Mouse (Mus musculus): ENCODE data around the gene St6galnac5. TPM values are rescaled to one million over a fixed set of nuclear protein-coding genes. Genes with fewer than 3 reads are reported as not detected.

The St6galnac5 gene
- polyA plus RNA-seq, 1 experiment from 2014 or later, result 0.66 TPM

GRCm38 (mm10) chr3:152898906-152899305 lies 83.1 kb downstream of the St6galnac5 start:
- no peaks in the 10 kb centered on the region for H3K9me3 ChIP-seq (replicated peaks)

GRCm38 (mm10) chr3:152897196-152897595 lies 84.8 kb downstream of the St6galnac5 start:
- Histone ChIP-seq H3K4me3 (no peak overlapping the region), H3K27me3 (ENCODE audit: low read depth, poor library complexity, severe bottlenecking) (no peaks in the 10 kb centered on the region), H3K27ac (no peak overlapping the region), H3K9me3 (replicated peaks) (no peaks in the 10 kb centered on the region), H3K4me1 (no peaks in the 10 kb centered on the region), H3K36me3 (no peaks in the 10 kb centered on the region)
- WGBS, result 85% methylated on average over 5 of the region's 5 CpGs
- no peak for DNase-seq (ENCODE audit: low spot score)

More at GRCm38 (mm10) chr3:152898906-152899305, 83.1 kb downstream of the St6galnac5 start:
- no peak for DNase-seq (ENCODE audit: low spot score)
- no peak overlapping the region for H3K4me3 ChIP-seq
- WGBS, result 93% methylated on average over 9 of the region's 9 CpGs
- H3K4me1 ChIP-seq, result no peaks in the 10 kb centered on the region
- no peak overlapping the region for H3K27ac ChIP-seq
- no peaks in the 10 kb centered on the region for H3K27me3 ChIP-seq (ENCODE audit: low read depth, poor library complexity, severe bottlenecking)
- no peaks in the 10 kb centered on the region for H3K36me3 ChIP-seq

- H3K4me1 ChIP-seq, result no peaks in the 10 kb centered on the region
- no peak for DNase-seq (ENCODE audit: low spot score)
- H3K27ac ChIP-seq, result no peak overlapping the region
- H3K9me3 ChIP-seq (replicated peaks), result no peaks in the 10 kb centered on the region
- H3K27me3 ChIP-seq (ENCODE audit: low read depth, poor library complexity, severe bottlenecking), result no peaks in the 10 kb centered on the region
- no peak overlapping the region for H3K4me3 ChIP-seq
- 78% methylated on average over 3 of the region's 3 CpGs for WGBS
- no peaks in the 10 kb centered on the region for H3K36me3 ChIP-seq
Observed at GRCm38 (mm10) chr3:152896111-152896510, 85.9 kb downstream of the St6galnac5 start.

GRCm38 (mm10) chr3:152894935-152895334 lies 87.1 kb downstream of the St6galnac5 start:
- Histone ChIP-seq H3K4me3 (no peak overlapping the region), H3K27ac (no peak overlapping the region), H3K4me1 (no peaks in the 10 kb centered on the region), H3K27me3 (ENCODE audit: low read depth, poor library complexity, severe bottlenecking) (no peaks in the 10 kb centered on the region), H3K36me3 (no peaks in the 10 kb centered on the region), H3K9me3 (replicated peaks) (no peaks in the 10 kb centered on the region)
- DNase-seq (ENCODE audit: low spot score), result no peak
- 67% methylated on average over 4 of the region's 4 CpGs for WGBS

- Histone ChIP-seq H3K9me3 (replicated peaks) (no peaks in the 10 kb centered on the region), H3K4me3 (no peak overlapping the region), H3K27ac (no peak overlapping the region), H3K36me3 (no peaks in the 10 kb centered on the region), H3K27me3 (ENCODE audit: low read depth, poor library complexity, severe bottlenecking) (no peaks in the 10 kb centered on the region), H3K4me1 (no peaks in the 10 kb centered on the region; the same call in 1 of the 2 replicates)
- WGBS, result 81% methylated on average over 7 of the region's 7 CpGs
- DNase-seq (ENCODE audit: low spot score), result no peak
Observed at GRCm38 (mm10) chr3:152888116-152888515, 93.9 kb downstream of the St6galnac5 start.

- Histone ChIP-seq H3K27ac (no peak overlapping the region), H3K4me1 (no peaks in the 10 kb centered on the region; the same call in 1 of the 2 replicates), H3K9me3 (replicated peaks) (no peaks in the 10 kb centered on the region), H3K4me3 (no peak overlapping the region), H3K27me3 (ENCODE audit: low read depth, poor library complexity, severe bottlenecking) (no peaks in the 10 kb centered on the region), H3K36me3 (no peaks in the 10 kb centered on the region)
- no peak for DNase-seq (ENCODE audit: low spot score)
Observed at GRCm38 (mm10) chr3:152886749-152887148, 95.3 kb downstream of the St6galnac5 start.

GRCm38 (mm10) chr3:152883556-152883955 lies 98.5 kb downstream of the St6galnac5 start:
- 89% methylated on average over 3 of the region's 3 CpGs for WGBS
- Histone ChIP-seq H3K4me1 (no peaks in the 10 kb centered on the region; the same call in 1 of the 2 replicates), H3K27me3 (ENCODE audit: low read depth, poor library complexity, severe bottlenecking) (no peaks in the 10 kb centered on the region)

GRCm38 (mm10) chr3:152881706-152882105 lies 100.3 kb downstream of the St6galnac5 start:
- 89% methylated on average over 4 of the region's 4 CpGs for WGBS
- Histone ChIP-seq H3K27me3 (ENCODE audit: low read depth, poor library complexity, severe bottlenecking) (no peaks in the 10 kb centered on the region), H3K9me3 (replicated peaks) (no peaks in the 10 kb centered on the region), H3K4me1 (no peaks in the 10 kb centered on the region; the same call in 1 of the 2 replicates), H3K4me3 (no peak overlapping the region), H3K27ac (no peak overlapping the region), H3K36me3 (no peaks in the 10 kb centered on the region)
- DNase-seq (ENCODE audit: low spot score), result no peak

More at GRCm38 (mm10) chr3:152883556-152883955, 98.5 kb downstream of the St6galnac5 start:
- Histone ChIP-seq H3K9me3 (replicated peaks) (no peaks in the 10 kb centered on the region), H3K4me3 (no peak overlapping the region), H3K27ac (no peak overlapping the region), H3K36me3 (no peaks in the 10 kb centered on the region)
- DNase-seq (ENCODE audit: low spot score), result no peak

GRCm38 (mm10) chr3:152880121-152880835 lies 101.8 kb downstream of the St6galnac5 start:
- no peak overlapping the region for H3K27ac ChIP-seq
- no peaks in the 10 kb centered on the region; the same call in 1 of the 2 replicates for H3K4me1 ChIP-seq
- no peak for DNase-seq (ENCODE audit: low spot score)
- no peaks in the 10 kb centered on the region for H3K9me3 ChIP-seq (replicated peaks)
- 68% methylated on average over 15 of the region's 15 CpGs for WGBS
- no peaks in the 10 kb centered on the region for H3K27me3 ChIP-seq (ENCODE audit: low read depth, poor library complexity, severe bottlenecking)
- no peaks in the 10 kb centered on the region for H3K36me3 ChIP-seq
- H3K4me3 ChIP-seq, result no peak overlapping the region

- Histone ChIP-seq H3K4me3 (no peak overlapping the region), H3K27ac (no peak overlapping the region), H3K4me1 (peaks cover 6% of the 10 kb centered on the region), H3K36me3 (no peaks in the 10 kb centered on the region), H3K27me3 (ENCODE audit: low read depth, poor library complexity, severe bottlenecking) (no peaks in the 10 kb centered on the region), H3K9me3 (replicated peaks) (no peaks in the 10 kb centered on the region)
- 84% methylated on average over 6 of the region's 6 CpGs for WGBS
- no peak for DNase-seq (ENCODE audit: low spot score)
Observed at GRCm38 (mm10) chr3:152875723-152876290, 106.2 kb downstream of the St6galnac5 start.

- Histone ChIP-seq H3K36me3 (no peaks in the 10 kb centered on the region), H3K4me1 (peaks cover 6% of the 10 kb centered on the region), H3K27ac (no peak overlapping the region), H3K9me3 (replicated peaks) (no peaks in the 10 kb centered on the region), H3K27me3 (ENCODE audit: low read depth, poor library complexity, severe bottlenecking) (no peaks in the 10 kb centered on the region), H3K4me3 (no peak overlapping the region)
- DNase-seq (ENCODE audit: low spot score), result no peak
- 88% methylated on average over 17 of the region's 17 CpGs for WGBS
Observed at GRCm38 (mm10) chr3:152874431-152875355, 107.4 kb downstream of the St6galnac5 start.

- DNase-seq (ENCODE audit: low spot score), result no peak
- no peaks in the 10 kb centered on the region for H3K36me3 ChIP-seq
- WGBS, result 78% methylated on average over 6 of the region's 6 CpGs
- peaks cover 6% of the 10 kb centered on the region for H3K4me1 ChIP-seq
- H3K4me3 ChIP-seq, result no peak overlapping the region
- H3K9me3 ChIP-seq (replicated peaks), result no peaks in the 10 kb centered on the region
- no peaks in the 10 kb centered on the region for H3K27me3 ChIP-seq (ENCODE audit: low read depth, poor library complexity, severe bottlenecking)
- H3K27ac ChIP-seq, result no peak overlapping the region
Observed at GRCm38 (mm10) chr3:152872596-152872995, 109.5 kb downstream of the St6galnac5 start.

- Histone ChIP-seq H3K27me3 (ENCODE audit: low read depth, poor library complexity, severe bottlenecking) (no peaks in the 10 kb centered on the region), H3K4me3 (no peak overlapping the region), H3K9me3 (replicated peaks) (no peaks in the 10 kb centered on the region), H3K36me3 (no peaks in the 10 kb centered on the region), H3K27ac (no peak overlapping the region), H3K4me1 (peaks cover 6% of the 10 kb centered on the region)
- DNase-seq (ENCODE audit: low spot score), result no peak
- WGBS, result 83% methylated on average over 12 of the region's 12 CpGs
Observed at GRCm38 (mm10) chr3:152872054-152872453, 110.0 kb downstream of the St6galnac5 start.
